Mouse (Mus musculus): Measurements from ENCODE around the gene Setd7. TPM values are rescaled to one million over a fixed set of nuclear protein-coding genes. Genes with fewer than 3 reads are reported as not detected.
A peak's percentile ranks its signal among the peaks of the same experiment; 100 is the strongest.

Setd7 gene
- polyA plus RNA-seq, 1 experiment from 2014 or later, result 4.1 TPM

- Histone ChIP-seq H3K4me1 (replicated peaks) (peaks cover 60% of the 10 kb centered on the region), H3K9ac (no peak overlapping the region), H3K4me3 (no peak overlapping the region), H3K36me3 (peaks cover 4% of the 10 kb centered on the region), H3K27ac (replicated peaks) (no peak overlapping the region), H3K27me3 (no peaks in the 10 kb centered on the region), H3K4me2 (no peak overlapping the region), H3K9me3 (no peaks in the 10 kb centered on the region)
- no peak for ATAC-seq (ENCODE audit: low read depth)
- WGBS, result 82% methylated on average over 4 of the region's 4 CpGs
These were observed 5.8 kb downstream of the Setd7 start for GRCm38 (mm10) chr3:51554836-51555235.

GRCm38 (mm10) chr3:51554067-51554466 is 6.6 kb downstream of the Setd7 start:
- no peak for ATAC-seq (ENCODE audit: low read depth)
- Histone ChIP-seq H3K4me1 (replicated peaks) (peaks cover 56% of the 10 kb centered on the region), H3K36me3 (peaks cover 12% of the 10 kb centered on the region), H3K27me3 (no peaks in the 10 kb centered on the region), H3K4me3 (no peak overlapping the region), H3K27ac (replicated peaks) (peak overlapping the region; percentile 65), H3K9ac (0 out of 2 replicates have a peak overlapping the region, but pooled peaks have one; percentile 39), H3K9me3 (no peaks in the 10 kb centered on the region), H3K4me2 (no peak overlapping the region)
- WGBS, result 78% methylated on average over 9 of the region's 9 CpGs

- 66% methylated on average over 8 of the region's 8 CpGs for WGBS
- Histone ChIP-seq H3K9me3 (no peaks in the 10 kb centered on the region), H3K36me3 (peaks cover 17% of the 10 kb centered on the region), H3K4me2 (no peak overlapping the region), H3K4me1 (replicated peaks) (peaks cover 50% of the 10 kb centered on the region), H3K27ac (replicated peaks) (no peak overlapping the region; the same call in 1 of the 2 replicates), H3K27me3 (no peaks in the 10 kb centered on the region), H3K9ac (no peak overlapping the region), H3K4me3 (no peak overlapping the region)
- peak; percentile 52; the same call in 1 of the 2 replicates for ATAC-seq (ENCODE audit: low read depth)
These were observed 7.2 kb downstream of the Setd7 start for GRCm38 (mm10) chr3:51553497-51553875.

- Histone ChIP-seq H3K9ac (0 out of 2 replicates have a peak overlapping the region, but pooled peaks have one; percentile 19), H3K36me3 (peaks cover 22% of the 10 kb centered on the region), H3K4me2 (no peak overlapping the region), H3K9me3 (no peaks in the 10 kb centered on the region), H3K27ac (replicated peaks) (no peak overlapping the region), H3K27me3 (no peaks in the 10 kb centered on the region), H3K4me1 (replicated peaks) (peaks cover 45% of the 10 kb centered on the region), H3K4me3 (no peak overlapping the region)
- 60% methylated on average over 10 of the region's 10 CpGs for WGBS
- ATAC-seq (ENCODE audit: low read depth), result no peak
These were observed 7.7 kb downstream of the Setd7 start for GRCm38 (mm10) chr3:51552841-51553496.

- no peak overlapping the region for H3K4me2 ChIP-seq
- WGBS, result 74% methylated on average over 2 of the region's 2 CpGs
- H3K27ac ChIP-seq (replicated peaks), result no peak overlapping the region
- no peak overlapping the region for H3K9ac ChIP-seq
- H3K9me3 ChIP-seq, result no peaks in the 10 kb centered on the region
- H3K4me1 ChIP-seq (replicated peaks), result peaks cover 41% of the 10 kb centered on the region
- H3K4me3 ChIP-seq, result no peak overlapping the region
- ATAC-seq (ENCODE audit: low read depth), result no peak
- H3K36me3 ChIP-seq, result peaks cover 30% of the 10 kb centered on the region
- H3K27me3 ChIP-seq, result no peaks in the 10 kb centered on the region
These were observed 8.5 kb downstream of the Setd7 start for GRCm38 (mm10) chr3:51552197-51552596.

- Histone ChIP-seq H3K27ac (replicated peaks) (no peak overlapping the region), H3K4me1 (replicated peaks) (peaks cover 31% of the 10 kb centered on the region), H3K27me3 (no peaks in the 10 kb centered on the region), H3K4me2 (no peak overlapping the region), H3K9me3 (no peaks in the 10 kb centered on the region), H3K36me3 (peaks cover 34% of the 10 kb centered on the region), H3K4me3 (no peak overlapping the region), H3K9ac (no peak overlapping the region)
- no peak for ATAC-seq (ENCODE audit: low read depth)
- WGBS, result 94% methylated on average over 17 of the region's 17 CpGs
These were observed 11.6 kb downstream of the Setd7 start for GRCm38 (mm10) chr3:51548987-51549579.

- H3K27me3 ChIP-seq, result no peaks in the 10 kb centered on the region
- WGBS, result 93% methylated on average over 6 of the region's 6 CpGs
- ATAC-seq (ENCODE audit: low read depth), result no peak
- H3K4me1 ChIP-seq (replicated peaks), result peaks cover 18% of the 10 kb centered on the region
- H3K9me3 ChIP-seq, result no peaks in the 10 kb centered on the region
- no peak overlapping the region for H3K27ac ChIP-seq (replicated peaks)
- H3K4me2 ChIP-seq, result no peak overlapping the region
- peaks cover 38% of the 10 kb centered on the region for H3K36me3 ChIP-seq
- no peak overlapping the region for H3K4me3 ChIP-seq
- H3K9ac ChIP-seq, result no peak overlapping the region
These were observed 13.1 kb downstream of the Setd7 start for GRCm38 (mm10) chr3:51547577-51547976.

GRCm38 (mm10) chr3:51544442-51545128 is 16.1 kb downstream of the Setd7 start:
- no peak overlapping the region for H3K9ac ChIP-seq
- H3K27me3 ChIP-seq, result no peaks in the 10 kb centered on the region
- H3K9me3 ChIP-seq, result no peaks in the 10 kb centered on the region
- H3K4me3 ChIP-seq, result no peak overlapping the region
- WGBS, result 65% methylated on average over 19 of the region's 19 CpGs
- ATAC-seq (ENCODE audit: low read depth), result peak; percentile 44; the same call in 1 of the 2 replicates
- H3K27ac ChIP-seq (replicated peaks), result peak overlapping the region; percentile 53
- H3K4me1 ChIP-seq (replicated peaks), result peaks cover 7% of the 10 kb centered on the region
- peak overlapping the region; percentile 20; the same call in 1 of the 2 replicates for H3K4me2 ChIP-seq
- H3K36me3 ChIP-seq, result peaks cover 60% of the 10 kb centered on the region

GRCm38 (mm10) chr3:51540659-51541058 is 20.0 kb downstream of the Setd7 start:
- Histone ChIP-seq H3K27me3 (no peaks in the 10 kb centered on the region), H3K9me3 (no peaks in the 10 kb centered on the region), H3K9ac (no peak overlapping the region), H3K4me2 (no peak overlapping the region), H3K27ac (replicated peaks) (no peak overlapping the region), H3K4me3 (no peak overlapping the region), H3K4me1 (replicated peaks) (peaks cover 7% of the 10 kb centered on the region), H3K36me3 (peaks cover 63% of the 10 kb centered on the region)
- 95% methylated on average over 9 of the region's 9 CpGs for WGBS
- ATAC-seq (ENCODE audit: low read depth), result no peak

- WGBS, result 57% methylated on average over 15 of the region's 15 CpGs
- no peak for ATAC-seq (ENCODE audit: low read depth)
These were observed 20.9 kb downstream of the Setd7 start for GRCm38 (mm10) chr3:51539567-51540408.

GRCm38 (mm10) chr3:51534013-51534412 is 26.7 kb downstream of the Setd7 start:
- Histone ChIP-seq H3K9me3 (no peaks in the 10 kb centered on the region), H3K4me3 (no peak overlapping the region), H3K36me3 (peaks cover 93% of the 10 kb centered on the region), H3K27ac (replicated peaks) (no peak overlapping the region), H3K27me3 (no peaks in the 10 kb centered on the region), H3K9ac (no peak overlapping the region), H3K4me1 (replicated peaks) (peaks cover 22% of the 10 kb centered on the region), H3K4me2 (no peak overlapping the region)
- 86% methylated on average over 9 of the region's 9 CpGs for WGBS
- ATAC-seq (ENCODE audit: low read depth), result no peak

More at GRCm38 (mm10) chr3:51539567-51540408, 20.9 kb downstream of the Setd7 start:
- H3K9ac ChIP-seq, result no peak overlapping the region
- no peak overlapping the region for H3K4me3 ChIP-seq
- no peak overlapping the region for H3K27ac ChIP-seq (replicated peaks)
- no peak overlapping the region for H3K4me2 ChIP-seq
- no peaks in the 10 kb centered on the region for H3K9me3 ChIP-seq
- H3K27me3 ChIP-seq, result no peaks in the 10 kb centered on the region
- H3K36me3 ChIP-seq, result peaks cover 71% of the 10 kb centered on the region
- H3K4me1 ChIP-seq (replicated peaks), result peaks cover 7% of the 10 kb centered on the region
